Mouse (Mus musculus): ENCODE measurements around the gene Il12a. TPM values are rescaled to one million over a fixed set of nuclear protein-coding genes. Genes with fewer than 3 reads are reported as not detected.
A peak's percentile ranks its signal among the peaks of the same experiment; 100 is the strongest.
"Not testable (repeated sequence)": the region's sequence is repeated elsewhere in the genome, so short reads cannot be mapped to it uniquely, and the experiment has no call there.

Gene Il12a
- polyA plus RNA-seq, 1 experiment from 2014 or later = 0.53 TPM

DNA sequence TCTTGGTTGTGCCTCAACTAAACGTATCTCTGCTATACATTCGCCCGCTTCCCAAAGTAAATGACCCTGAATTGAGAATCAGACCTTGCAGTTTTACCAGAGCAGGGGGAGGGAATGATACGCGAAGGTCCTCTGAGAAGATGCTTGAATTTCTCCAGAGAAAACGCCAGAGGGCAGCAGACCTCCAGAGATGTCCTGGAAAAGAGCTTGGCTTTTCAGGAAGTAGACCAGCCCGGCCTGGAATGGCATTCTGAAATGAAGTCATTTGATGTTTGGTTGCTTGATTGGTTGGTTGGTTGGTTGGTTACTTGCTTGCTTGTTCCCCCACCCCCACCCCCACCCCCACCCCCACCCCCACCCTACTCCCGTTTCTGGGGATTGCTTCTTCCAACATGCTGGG lies 17.8 kb downstream of the Il12a start:
- WGBS (ENCODE audit: insufficient replicate concordance) = 30% methylated on average over 8 of the region's 8 CpGs
- ATAC-seq (replicated peaks; ENCODE audit: insufficient number of reproducible peaks, low FRiP score, low TSS enrichment) = no peak
- H3K27ac ChIP-seq (ENCODE audit: low read depth, low read length) = no peak overlapping the region

DNA sequence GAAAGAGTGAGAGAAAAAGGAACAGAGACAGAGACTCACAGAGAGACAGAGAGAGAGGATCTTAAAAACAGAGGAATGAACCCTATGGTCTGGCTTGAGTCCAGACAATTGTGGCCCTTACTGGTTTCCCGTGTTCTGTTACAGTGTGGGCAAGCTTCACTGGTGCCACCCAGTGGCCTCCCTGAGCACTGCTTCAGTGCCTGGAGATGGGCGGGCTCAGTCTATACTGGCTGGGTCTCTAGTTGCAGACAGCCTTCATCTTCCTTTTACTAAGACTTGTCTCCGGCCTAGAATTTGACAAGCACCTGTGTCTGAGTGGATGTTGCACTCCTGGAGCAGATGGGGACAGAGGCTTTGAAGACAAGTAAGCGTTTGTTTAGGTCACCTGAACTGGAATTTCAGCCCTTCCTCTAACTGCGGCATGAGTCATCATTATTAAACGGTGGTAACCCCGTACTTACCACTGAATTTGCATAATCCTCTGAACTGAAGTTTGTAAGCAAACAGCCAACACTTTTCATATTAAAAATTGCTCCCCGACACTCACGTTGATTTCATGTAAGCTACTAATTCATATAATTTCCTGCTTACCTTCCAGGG lies 18.9 kb downstream of the Il12a start:
- 0 out of 2 replicates have a peak, but pooled peaks have one; percentile 61 for ATAC-seq (replicated peaks; ENCODE audit: insufficient number of reproducible peaks, low FRiP score, low TSS enrichment)
- no peak overlapping the region for H3K4me2 ChIP-seq
- 53% methylated on average over 9 of the region's 9 CpGs for WGBS (ENCODE audit: insufficient replicate concordance)

More for the DNA sequence above, 17.8 kb downstream of the Il12a start:
- no peaks in the 10 kb centered on the region for H3K4me1 ChIP-seq (ENCODE audit: control insufficient read depth, insufficient read depth, low read length)
- no peak overlapping the region for H3K4me3 ChIP-seq (ENCODE audit: low read depth, low read length)
- H3K27me3 ChIP-seq (ENCODE audit: control insufficient read depth, insufficient read depth, low read length) = no peaks in the 10 kb centered on the region
- no peak overlapping the region for H3K9ac ChIP-seq (ENCODE audit: low read depth, low read length)
- H3K4me2 ChIP-seq = no peak overlapping the region
- no peaks in the 10 kb centered on the region for H3K9me3 ChIP-seq (replicated peaks; ENCODE audit: control insufficient read depth, low read length)
- H3K36me3 ChIP-seq (ENCODE audit: control insufficient read depth, insufficient read depth, low read length) = no peaks in the 10 kb centered on the region

DNA sequence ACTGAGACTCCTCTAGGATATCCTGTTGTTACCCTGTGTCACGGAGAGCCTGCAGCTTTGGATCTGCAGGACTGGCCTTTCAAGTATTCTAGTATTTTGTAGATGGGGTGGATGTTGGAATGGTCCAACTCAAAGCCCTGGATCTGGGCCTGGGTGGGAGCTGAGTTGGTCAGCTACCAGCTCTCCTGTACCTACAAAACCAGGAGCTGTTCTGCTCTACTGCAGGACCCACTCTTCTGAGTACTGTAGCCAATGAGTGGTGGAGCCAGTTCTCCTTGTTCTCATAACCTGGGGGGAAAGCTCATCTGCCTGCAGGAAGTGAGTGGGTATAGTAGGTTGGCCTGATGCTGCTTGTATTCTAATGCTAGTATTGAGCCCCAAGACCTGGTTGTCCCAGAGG lies 20.0 kb downstream of the Il12a start:
- 71% methylated on average over 1 of the region's 1 CpGs for WGBS (ENCODE audit: insufficient replicate concordance)
- H3K9me3 ChIP-seq (replicated peaks; ENCODE audit: control insufficient read depth, low read length) = no peaks in the 10 kb centered on the region
- H3K27me3 ChIP-seq (ENCODE audit: control insufficient read depth, insufficient read depth, low read length) = no peaks in the 10 kb centered on the region
- H3K4me1 ChIP-seq (ENCODE audit: control insufficient read depth, insufficient read depth, low read length) = no peaks in the 10 kb centered on the region
- no peak overlapping the region for H3K4me3 ChIP-seq (ENCODE audit: low read depth, low read length)
- no peak overlapping the region for H3K9ac ChIP-seq (ENCODE audit: low read depth, low read length)
- H3K4me2 ChIP-seq = no peak overlapping the region
- H3K27ac ChIP-seq (ENCODE audit: low read depth, low read length) = no peak overlapping the region
- ATAC-seq (replicated peaks; ENCODE audit: insufficient number of reproducible peaks, low FRiP score, low TSS enrichment) = no peak
- no peaks in the 10 kb centered on the region for H3K36me3 ChIP-seq (ENCODE audit: control insufficient read depth, insufficient read depth, low read length)

More for the DNA sequence above, 18.9 kb downstream of the Il12a start:
- Histone ChIP-seq H3K36me3 (ENCODE audit: control insufficient read depth, insufficient read depth, low read length) (no peaks in the 10 kb centered on the region), H3K9me3 (replicated peaks; ENCODE audit: control insufficient read depth, low read length) (no peaks in the 10 kb centered on the region), H3K27ac (ENCODE audit: low read depth, low read length) (no peak overlapping the region), H3K9ac (ENCODE audit: low read depth, low read length) (no peak overlapping the region), H3K4me3 (ENCODE audit: low read depth, low read length) (no peak overlapping the region), H3K4me1 (ENCODE audit: control insufficient read depth, insufficient read depth, low read length) (no peaks in the 10 kb centered on the region), H3K27me3 (ENCODE audit: control insufficient read depth, insufficient read depth, low read length) (no peaks in the 10 kb centered on the region)

DNA sequence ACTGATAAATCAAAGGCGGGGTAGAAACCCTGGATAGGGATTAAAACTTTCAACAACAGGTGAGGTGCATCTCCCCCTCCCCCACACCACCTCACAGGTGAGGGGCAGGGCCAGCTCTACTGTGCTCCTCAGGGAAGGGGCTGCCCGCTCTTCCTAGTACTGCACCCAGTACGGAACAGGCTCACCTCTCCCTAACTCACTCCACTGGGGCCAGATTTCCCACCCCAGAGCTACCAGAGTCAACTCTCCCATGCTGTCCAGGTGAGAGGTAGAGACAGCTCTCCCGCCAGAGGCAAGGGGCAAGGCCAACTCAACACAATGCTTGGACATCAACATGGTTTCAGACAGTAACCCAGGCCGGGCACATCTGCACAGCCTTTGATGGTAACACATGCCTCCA lies 21.1 kb downstream of the Il12a start:
- ATAC-seq (replicated peaks; ENCODE audit: insufficient number of reproducible peaks, low FRiP score, low TSS enrichment) = no peak
- H3K9me3 ChIP-seq (replicated peaks; ENCODE audit: control insufficient read depth, low read length) = no peaks in the 10 kb centered on the region
- H3K4me3 ChIP-seq (ENCODE audit: low read depth, low read length) = no peak overlapping the region
- H3K27ac ChIP-seq (ENCODE audit: low read depth, low read length) = no peak overlapping the region
- no peaks in the 10 kb centered on the region for H3K27me3 ChIP-seq (ENCODE audit: control insufficient read depth, insufficient read depth, low read length)
- no peak overlapping the region for H3K4me2 ChIP-seq
- WGBS (ENCODE audit: insufficient replicate concordance) = 76% methylated on average over 5 of the region's 5 CpGs
- no peaks in the 10 kb centered on the region for H3K36me3 ChIP-seq (ENCODE audit: control insufficient read depth, insufficient read depth, low read length)
- H3K4me1 ChIP-seq (ENCODE audit: control insufficient read depth, insufficient read depth, low read length) = no peaks in the 10 kb centered on the region
- no peak overlapping the region for H3K9ac ChIP-seq (ENCODE audit: low read depth, low read length)

DNA sequence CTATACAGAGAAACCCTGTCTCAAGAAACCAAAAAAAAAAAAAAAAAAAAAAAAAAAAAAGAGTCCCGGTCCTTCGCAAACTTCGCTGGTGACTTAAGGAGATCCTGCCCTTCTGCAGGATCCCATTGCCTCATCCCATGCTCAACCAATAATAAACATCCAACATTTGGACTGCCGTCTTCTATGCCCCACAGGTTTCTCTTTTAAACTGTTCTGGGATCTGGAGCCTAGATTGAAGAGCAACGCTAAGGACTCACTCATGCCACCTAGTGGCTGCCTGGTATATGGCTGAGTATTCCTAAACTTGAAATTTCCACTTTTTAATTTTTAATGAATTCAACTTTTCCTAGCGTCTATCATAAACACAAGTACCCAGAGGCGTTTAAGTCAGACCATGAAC lies 23.1 kb downstream of the Il12a start:
- H3K4me3 ChIP-seq (ENCODE audit: low read depth, low read length) = no peak overlapping the region
- 10% methylated on average over 7 of the region's 7 CpGs for WGBS (ENCODE audit: insufficient replicate concordance)

DNA sequence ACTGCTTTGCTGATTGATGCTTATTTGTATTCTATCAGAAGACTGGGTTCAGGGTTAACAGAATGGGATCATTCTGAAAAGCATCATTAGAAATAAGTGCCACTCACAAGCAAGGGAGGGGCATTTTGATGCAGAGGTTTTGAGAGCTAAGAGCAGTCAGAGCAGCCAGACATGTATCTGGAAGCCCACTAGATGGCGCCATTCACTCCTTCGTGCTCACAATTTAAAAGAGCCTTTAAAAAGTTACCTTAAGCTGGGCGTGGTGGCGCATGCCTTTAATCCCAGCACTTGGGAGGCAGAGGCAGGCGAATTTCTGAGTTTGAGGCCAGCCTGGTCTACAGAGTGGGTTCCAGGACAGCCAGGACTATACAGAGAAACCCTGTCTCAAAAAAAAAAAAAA lies 26.9 kb downstream of the Il12a start:
- 40% methylated on average over 5 of the region's 5 CpGs for WGBS (ENCODE audit: insufficient replicate concordance)
- H3K27ac ChIP-seq (ENCODE audit: low read depth, low read length); H3K4me3 ChIP-seq (ENCODE audit: low read depth, low read length); H3K27me3 ChIP-seq (ENCODE audit: control insufficient read depth, insufficient read depth, low read length); H3K4me2 ChIP-seq; H3K9me3 ChIP-seq (replicated peaks; ENCODE audit: control insufficient read depth, low read length); H3K9ac ChIP-seq (ENCODE audit: low read depth, low read length); H3K4me1 ChIP-seq (ENCODE audit: control insufficient read depth, insufficient read depth, low read length); H3K36me3 ChIP-seq (ENCODE audit: control insufficient read depth, insufficient read depth, low read length); ATAC-seq (replicated peaks; ENCODE audit: insufficient number of reproducible peaks, low FRiP score, low TSS enrichment): not testable (repeated sequence)

More for the DNA sequence above, 23.1 kb downstream of the Il12a start:
- H3K9me3 ChIP-seq (replicated peaks; ENCODE audit: control insufficient read depth, low read length) = no peaks in the 10 kb centered on the region
- H3K9ac ChIP-seq (ENCODE audit: low read depth, low read length) = no peak overlapping the region
- peak overlapping the region; percentile 40 for H3K4me2 ChIP-seq
- H3K4me1 ChIP-seq (ENCODE audit: control insufficient read depth, insufficient read depth, low read length) = no peaks in the 10 kb centered on the region
- no peak overlapping the region for H3K27ac ChIP-seq (ENCODE audit: low read depth, low read length)
- ATAC-seq (replicated peaks; ENCODE audit: insufficient number of reproducible peaks, low FRiP score, low TSS enrichment) = no peak
- no peaks in the 10 kb centered on the region for H3K27me3 ChIP-seq (ENCODE audit: control insufficient read depth, insufficient read depth, low read length)
- no peaks in the 10 kb centered on the region for H3K36me3 ChIP-seq (ENCODE audit: control insufficient read depth, insufficient read depth, low read length)

DNA sequence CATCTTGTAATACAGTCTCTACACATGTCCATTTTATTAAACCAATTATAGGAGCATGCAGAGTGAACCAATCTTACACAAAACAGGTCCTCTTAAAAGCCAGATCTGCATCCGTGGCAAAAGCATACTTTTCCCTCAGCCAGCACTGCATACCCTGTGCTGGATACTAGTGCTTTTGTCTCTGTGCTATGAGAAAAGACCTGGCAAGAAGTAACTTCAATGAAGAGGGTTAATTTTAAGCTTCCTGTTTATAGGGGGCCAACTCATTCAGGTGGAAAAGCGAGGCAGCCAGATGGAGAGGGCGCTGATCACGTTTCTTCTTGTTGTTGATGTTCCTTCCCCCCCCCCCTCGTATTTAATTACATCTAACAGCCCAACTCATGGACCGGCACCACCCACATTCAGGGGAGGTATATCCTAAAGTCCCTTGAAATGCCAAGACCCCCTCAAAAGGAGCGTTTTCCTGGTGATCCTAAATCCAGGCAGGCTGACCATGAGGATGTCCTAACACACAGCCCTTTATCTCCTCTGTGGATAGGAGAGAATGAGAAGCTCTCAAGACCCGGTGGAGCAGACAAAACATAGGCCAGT lies 28.9 kb downstream of the Il12a start:
- H3K9ac ChIP-seq (ENCODE audit: low read depth, low read length) = no peak overlapping the region
- H3K9me3 ChIP-seq (replicated peaks; ENCODE audit: control insufficient read depth, low read length) = no peaks in the 10 kb centered on the region
- no peaks in the 10 kb centered on the region for H3K4me1 ChIP-seq (ENCODE audit: control insufficient read depth, insufficient read depth, low read length)
- 66% methylated on average over 8 of the region's 8 CpGs for whole genome bisulfite sequencing (ENCODE audit: insufficient replicate concordance)
- no peak overlapping the region for H3K4me2 ChIP-seq
- no peak overlapping the region for H3K4me3 ChIP-seq (ENCODE audit: low read depth, low read length)
- no peaks in the 10 kb centered on the region for H3K27me3 ChIP-seq (ENCODE audit: control insufficient read depth, insufficient read depth, low read length)
- ATAC-seq (replicated peaks; ENCODE audit: insufficient number of reproducible peaks, low FRiP score, low TSS enrichment) = no peak
- no peaks in the 10 kb centered on the region for H3K36me3 ChIP-seq (ENCODE audit: control insufficient read depth, insufficient read depth, low read length)
- no peak overlapping the region for H3K27ac ChIP-seq (ENCODE audit: low read depth, low read length)

DNA sequence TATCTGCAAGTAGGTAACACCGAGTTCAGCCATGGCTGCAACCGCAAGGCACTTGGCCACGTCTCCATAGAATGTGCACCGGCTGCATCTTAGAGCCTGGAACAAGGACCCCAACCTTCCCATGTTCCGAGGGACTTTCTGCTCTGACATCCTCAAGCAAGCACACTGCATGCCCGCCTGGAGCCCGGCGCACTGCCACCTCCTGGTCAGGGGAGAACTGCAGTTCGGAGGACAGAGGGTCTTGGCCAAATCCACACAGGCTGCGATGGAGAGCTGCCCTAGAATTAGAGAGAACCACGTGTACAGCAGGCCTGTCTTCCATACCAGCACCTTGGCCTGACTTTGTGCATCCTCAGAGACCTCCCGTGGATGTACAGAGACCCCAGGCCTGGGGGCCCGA lies 29.8 kb downstream of the Il12a start:
- no peaks in the 10 kb centered on the region for H3K36me3 ChIP-seq (ENCODE audit: control insufficient read depth, insufficient read depth, low read length)
- no peak overlapping the region for H3K9ac ChIP-seq (ENCODE audit: low read depth, low read length)
- 36% methylated on average over 13 of the region's 13 CpGs for WGBS (ENCODE audit: insufficient replicate concordance)
- H3K4me3 ChIP-seq (ENCODE audit: low read depth, low read length) = no peak overlapping the region
- H3K9me3 ChIP-seq (replicated peaks; ENCODE audit: control insufficient read depth, low read length) = no peaks in the 10 kb centered on the region
- H3K4me1 ChIP-seq (ENCODE audit: control insufficient read depth, insufficient read depth, low read length) = no peaks in the 10 kb centered on the region
- H3K4me2 ChIP-seq = no peak overlapping the region
- H3K27me3 ChIP-seq (ENCODE audit: control insufficient read depth, insufficient read depth, low read length) = no peaks in the 10 kb centered on the region
- no peak overlapping the region for H3K27ac ChIP-seq (ENCODE audit: low read depth, low read length)
- no peak for ATAC-seq (replicated peaks; ENCODE audit: insufficient number of reproducible peaks, low FRiP score, low TSS enrichment)

DNA sequence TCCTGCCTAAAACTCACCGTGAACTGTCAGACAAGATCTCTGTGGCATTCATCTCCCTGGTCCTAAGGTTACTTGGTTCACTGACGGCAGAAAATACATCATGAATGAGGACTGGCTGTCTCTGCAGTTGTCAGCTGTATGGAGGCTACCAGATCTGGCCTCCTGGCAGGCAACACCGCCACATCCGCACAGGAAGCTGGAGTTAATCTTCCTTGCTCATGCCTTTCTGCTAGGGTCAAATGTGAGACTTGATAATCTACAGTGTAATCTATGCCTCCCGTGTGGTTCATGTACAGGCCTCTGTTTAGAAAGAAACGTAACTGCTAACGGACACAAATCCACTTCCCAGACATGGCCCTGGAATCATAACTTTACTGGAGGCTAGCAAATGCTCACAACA lies 51.5 kb downstream of the Il12a start:
- no peak for ATAC-seq (replicated peaks; ENCODE audit: insufficient number of reproducible peaks, low FRiP score, low TSS enrichment)
- Histone ChIP-seq H3K27ac (ENCODE audit: low read depth, low read length) (no peak overlapping the region), H3K4me2 (no peak overlapping the region), H3K4me1 (ENCODE audit: control insufficient read depth, insufficient read depth, low read length) (peaks cover 4% of the 10 kb centered on the region; the same call in 1 of the 2 replicates), H3K9me3 (replicated peaks; ENCODE audit: control insufficient read depth, low read length) (no peaks in the 10 kb centered on the region), H3K27me3 (ENCODE audit: control insufficient read depth, insufficient read depth, low read length) (no peaks in the 10 kb centered on the region), H3K9ac (ENCODE audit: low read depth, low read length) (no peak overlapping the region), H3K36me3 (ENCODE audit: control insufficient read depth, insufficient read depth, low read length) (no peaks in the 10 kb centered on the region), H3K4me3 (ENCODE audit: low read depth, low read length) (no peak overlapping the region)
- WGBS (ENCODE audit: insufficient replicate concordance) = 51% methylated on average over 7 of the region's 7 CpGs
